Mouse (Mus musculus) erythroblast, embryonic 14.5 days (primary cell): ENCODE measurements around the gene Rfpl4.

ENCODE experiments used
- GATA1 ChIP-seq: IDR thresholded peaks from 2 replicates; pipeline ENCODE4 v1.6.1; 2012; ENCODE audit warnings: low read length, inconsistent platforms, mixed read lengths
- TAL1 ChIP-seq: IDR thresholded peaks from 3 replicates; pipeline ENCODE4 v1.6.1; 2012; ENCODE audit warnings: low read length, inconsistent platforms, mixed read lengths

DNA sequence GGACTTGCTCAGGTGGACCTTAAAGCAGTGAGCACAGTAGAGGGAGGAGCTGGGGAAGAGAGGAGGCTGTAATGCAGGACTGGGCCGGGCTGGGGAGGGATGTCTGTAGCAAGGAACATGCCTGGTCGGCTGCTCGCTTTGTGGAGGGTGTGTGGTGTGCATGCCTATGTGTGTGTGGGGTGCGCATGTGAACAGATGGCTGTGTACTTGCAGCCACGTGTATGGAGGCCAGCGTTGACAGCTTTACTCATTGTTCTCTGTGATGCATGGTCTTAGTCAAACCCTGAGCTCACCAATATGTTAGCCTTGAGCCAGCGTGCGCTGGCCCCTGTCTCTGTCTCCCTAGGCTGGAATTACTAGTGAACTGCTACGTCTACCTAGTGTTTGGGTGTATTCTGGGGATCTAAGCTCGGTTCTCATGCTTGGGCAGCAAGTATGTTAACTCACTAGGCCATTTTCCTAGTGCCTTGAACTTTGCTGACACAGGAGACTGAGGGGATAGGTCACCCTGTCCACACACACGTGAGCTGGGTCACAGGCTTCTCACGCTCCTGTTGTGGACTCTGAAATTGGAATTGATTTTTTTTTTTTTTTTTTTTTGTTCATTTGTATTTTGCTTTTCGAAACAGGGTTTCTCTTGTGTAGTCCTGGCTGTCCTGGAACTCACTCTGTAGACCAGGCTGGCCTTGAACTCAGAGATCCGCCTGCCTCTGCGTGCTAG is 25.6 kb downstream of the Rfpl4 start:
- TF ChIP-seq TAL1 (no peak), GATA1 (no peak)
